Mouse (Mus musculus) stomach, embryonic 14.5 days (tissue): ENCODE data around the gene Plekhg3. TPM values are rescaled to one million over a fixed set of nuclear protein-coding genes. Genes with fewer than 3 reads are reported as not detected.
A peak's percentile ranks its signal among the peaks of the same experiment; 100 is the strongest.

Experiments
- ATAC-seq: fragments of 200-750 bp; cut with Nextera tagmentation; 2 replicates; pipeline ENCODE4 v1.8.0; 2017; ENCODE audit warnings: low read depth, moderate TSS enrichment; ENCODE audit not compliant: insufficient number of reproducible peaks, insufficient read depth, low FRiP score
- H3K27ac ChIP-seq: fragments of 300-500 bp; sonication (generic); 2 replicates; pipeline ENCODE4 v1.5.1; 2014; ENCODE audit warnings: mild to moderate bottlenecking, low read length, moderate library complexity, mixed read lengths
- H3K27me3 ChIP-seq: fragments of 300-500 bp; sonication (generic); 2 replicates; pipeline ENCODE4 v1.6.1; 2014; ENCODE audit warnings: low read length, control low read depth, mixed read lengths; ENCODE audit not compliant: control insufficient read depth, insufficient read depth
- H3K36me3 ChIP-seq: fragments of 300-500 bp; sonication (generic); 2 replicates; pipeline ENCODE4 v1.6.1; 2014; ENCODE audit warnings: mild to moderate bottlenecking, control low read depth, low read length, moderate library complexity, mixed read lengths; ENCODE audit not compliant: control insufficient read depth, insufficient read depth
- H3K4me1 ChIP-seq: fragments of 300-500 bp; sonication (generic); 2 replicates; pipeline ENCODE4 v1.6.1; 2014; ENCODE audit warnings: low read length, control low read depth, mixed read lengths; ENCODE audit not compliant: control insufficient read depth, insufficient read depth
- H3K4me2 ChIP-seq: fragments of 300-500 bp; sonication (generic); replicated peaks from 2 replicates; pipeline ENCODE4 v1.6.1; 2014; ENCODE audit warnings: low read depth, low read length, control low read depth
- H3K4me3 ChIP-seq: fragments of 300-500 bp; sonication (generic); 2 replicates; pipeline ENCODE4 v1.5.1; 2014; ENCODE audit warnings: low read depth, low read length, control low read depth
- H3K9ac ChIP-seq: fragments of 300-500 bp; sonication (generic); replicated peaks from 2 replicates; pipeline ENCODE4 v1.6.1; 2014; ENCODE audit warnings: low read depth, mild to moderate bottlenecking, control low read depth, low read length, moderate library complexity, mixed read lengths
- H3K9me3 ChIP-seq: fragments of 300-500 bp; sonication (generic); 2 replicates; pipeline ENCODE4 v1.6.1; 2016; ENCODE audit warnings: low read depth, low read length, control low read depth; ENCODE audit not compliant: control insufficient read depth
- WGBS: fragments of 180-500 bp; shearing (Covaris S2); extraction: QIAGEN DNeasy Blood & Tissue Kit; methylation state at CpG from one replicate; pipeline ENCODE4 v1.1.7; 2014; 5-methylcytosine and 5-hydroxymethylcytosine counted together
- microRNA-seq: library from miRNA; unstranded; fragments of <30 nt; microRNA quantifications from one replicate; pipeline ENCODE4, GENCODE M21; 2016
- polyA plus RNA-seq: library from polyadenylated mRNA; unstranded; fragments of >200 nt; fragmentation: Nextera tagmentation; extraction: Ambion mirVana; gene quantifications from 2 replicates; pipeline ENCODE4 v1.2.1, GENCODE M21; 2014

Gene Plekhg3
- polyA plus RNA-seq, 1 experiment from 2014 or later: 13.8 TPM

DNA sequence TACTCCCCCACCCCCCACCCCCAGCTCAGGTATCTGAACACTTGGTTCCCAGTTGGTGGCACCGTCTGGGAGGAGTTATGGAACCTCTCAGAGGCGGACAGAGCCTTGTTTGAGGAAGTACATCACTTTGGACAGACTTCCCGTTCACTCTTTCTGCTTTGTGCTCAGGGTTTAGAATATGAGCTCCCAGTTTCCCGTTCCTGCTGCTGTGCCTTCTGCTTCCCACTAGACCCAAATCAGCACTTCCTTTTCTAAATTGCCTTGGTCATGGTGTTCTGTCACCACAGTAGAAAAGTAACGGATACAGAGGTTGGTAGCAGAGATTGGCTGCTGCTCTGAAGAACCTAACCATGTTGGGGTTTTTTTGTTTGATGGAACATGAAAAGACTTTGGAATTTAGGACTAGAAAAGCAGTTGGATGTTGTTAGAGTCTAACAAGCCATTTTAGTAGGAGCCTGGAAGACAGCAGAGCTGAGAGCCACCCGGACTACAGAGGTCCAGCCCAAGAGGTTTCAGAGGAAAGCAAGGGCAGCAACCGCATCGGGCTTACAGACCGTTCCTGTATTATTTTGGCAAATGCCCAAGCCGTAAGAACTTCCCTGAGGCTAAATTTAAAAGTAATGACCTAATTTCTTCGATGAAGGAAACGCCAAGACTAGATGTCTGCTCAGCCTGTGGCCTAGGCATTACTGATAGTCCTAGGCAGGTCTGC, 84.3 kb downstream of the Plekhg3 start:
- WGBS: 59% methylated on average over 12 of the region's 12 CpGs
- no peak overlapping the region for H3K27ac ChIP-seq

DNA sequence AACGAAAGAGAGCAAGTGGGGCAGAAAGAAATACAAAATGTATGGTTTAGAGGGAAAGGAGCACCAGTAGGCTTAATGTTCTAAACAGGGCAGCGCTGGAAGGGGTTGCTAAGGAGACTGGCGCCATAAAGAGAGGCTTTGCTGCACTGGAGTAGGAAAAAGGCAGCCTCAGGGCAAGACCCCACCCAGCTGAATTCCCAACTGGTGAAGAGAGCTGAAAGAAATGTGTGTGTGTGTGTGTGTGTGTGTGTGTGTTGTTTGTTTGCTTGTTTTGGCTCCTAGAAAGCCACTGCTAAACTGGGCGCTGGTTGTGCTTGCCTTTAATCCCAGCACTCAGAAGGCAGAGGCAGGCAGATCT, 84.9 kb downstream of the Plekhg3 start:
- H3K4me2 ChIP-seq: no peak overlapping the region
- no peaks in the 10 kb centered on the region for H3K4me1 ChIP-seq
- H3K9ac ChIP-seq: no peak overlapping the region
- H3K36me3 ChIP-seq: no peaks in the 10 kb centered on the region
- no peak overlapping the region for H3K27ac ChIP-seq
- no peaks in the 10 kb centered on the region for H3K27me3 ChIP-seq
- 70% methylated on average over 4 of the region's 4 CpGs for WGBS
- no peaks in the 10 kb centered on the region for H3K9me3 ChIP-seq
- ATAC-seq: no peak
- no peak overlapping the region for H3K4me3 ChIP-seq

More for the DNA sequence above, 84.3 kb downstream of the Plekhg3 start:
- no peaks in the 10 kb centered on the region for H3K4me1 ChIP-seq
- no peaks in the 10 kb centered on the region for H3K36me3 ChIP-seq
- H3K4me3 ChIP-seq: no peak overlapping the region
- H3K4me2 ChIP-seq: no peak overlapping the region
- no peak overlapping the region for H3K9ac ChIP-seq
- H3K27me3 ChIP-seq: no peaks in the 10 kb centered on the region
- no peaks in the 10 kb centered on the region for H3K9me3 ChIP-seq
- no peak for ATAC-seq

DNA sequence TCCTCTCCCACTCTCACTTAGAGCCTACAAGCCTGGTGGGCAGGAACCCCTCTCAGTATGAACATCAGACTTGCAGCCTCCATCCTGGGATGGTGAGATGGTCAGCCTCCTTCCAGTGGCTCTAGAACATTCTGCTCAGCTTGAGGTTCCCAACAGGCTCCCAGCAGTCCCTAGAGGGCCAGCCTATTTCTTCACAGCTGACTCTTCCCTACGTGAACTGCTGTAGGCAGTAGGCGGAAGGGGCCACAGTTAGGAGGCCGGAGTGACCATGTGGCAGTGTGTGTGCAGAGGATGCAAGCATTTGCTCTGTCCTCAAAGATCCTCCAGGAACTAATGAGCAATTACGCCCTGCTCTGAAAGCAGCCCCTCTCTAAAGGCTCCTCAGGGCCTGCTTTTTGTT, 87.5 kb downstream of the Plekhg3 start:
- no peak overlapping the region for H3K4me2 ChIP-seq
- H3K9ac ChIP-seq: no peak overlapping the region
- no peak overlapping the region for H3K4me3 ChIP-seq
- H3K36me3 ChIP-seq: no peaks in the 10 kb centered on the region
- no peak for ATAC-seq
- H3K27me3 ChIP-seq: no peaks in the 10 kb centered on the region
- WGBS: 65% methylated on average over 4 of the region's 4 CpGs
- no peaks in the 10 kb centered on the region for H3K4me1 ChIP-seq
- H3K9me3 ChIP-seq: no peaks in the 10 kb centered on the region
- H3K27ac ChIP-seq: no peak overlapping the region

DNA sequence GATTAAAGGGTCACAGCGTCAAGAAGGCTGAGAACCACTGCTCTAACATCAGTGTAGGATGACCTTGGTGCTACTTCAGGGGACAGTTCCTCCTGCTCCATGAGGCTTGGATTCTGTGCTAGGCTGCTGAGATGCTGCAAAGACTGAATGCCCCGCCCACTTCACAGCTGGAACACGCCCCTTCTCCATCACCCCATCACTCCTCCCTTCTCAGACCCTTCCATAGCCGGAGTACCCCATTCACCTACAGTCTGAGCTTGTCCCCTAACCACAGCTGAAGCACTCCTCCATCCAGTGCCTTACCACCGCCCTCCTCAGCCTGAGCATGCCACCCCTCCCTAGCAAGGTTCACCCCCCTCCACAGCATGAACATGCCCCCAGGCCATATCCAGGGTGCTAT, 89.2 kb downstream of the Plekhg3 start:
- Histone ChIP-seq H3K4me1 (no peaks in the 10 kb centered on the region), H3K36me3 (no peaks in the 10 kb centered on the region), H3K4me2 (no peak overlapping the region), H3K9ac (no peak overlapping the region), H3K9me3 (no peaks in the 10 kb centered on the region), H3K27ac (no peak overlapping the region), H3K27me3 (no peaks in the 10 kb centered on the region), H3K4me3 (no peak overlapping the region)
- ATAC-seq: 0 out of 2 replicates have a peak, but pooled peaks have one; percentile 33
- WGBS: 52% methylated on average over 5 of the region's 5 CpGs

DNA sequence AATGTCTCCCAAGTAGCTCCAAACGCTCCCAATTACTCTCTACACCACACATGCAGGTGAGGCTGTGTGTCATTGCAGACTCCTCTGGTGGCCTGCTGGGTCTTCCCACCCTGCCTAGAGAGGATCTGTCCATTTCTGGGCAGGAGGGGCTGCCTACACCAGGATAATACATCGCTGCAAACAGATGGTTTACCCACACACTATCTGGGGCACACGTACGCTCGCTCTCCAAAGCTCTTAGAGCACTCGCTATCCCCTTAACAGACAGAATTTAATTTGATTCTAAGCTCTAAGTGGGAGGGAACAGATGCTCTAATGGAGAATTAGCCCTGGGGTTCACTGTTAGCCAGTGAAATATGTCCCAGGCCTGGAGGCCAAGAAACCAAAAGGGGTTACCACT, 92.7 kb downstream of the Plekhg3 start:
- 63% methylated on average over 6 of the region's 6 CpGs for WGBS
- no peak overlapping the region for H3K9ac ChIP-seq
- no peak for ATAC-seq

More for the DNA sequence above, 92.7 kb downstream of the Plekhg3 start:
- no peaks in the 10 kb centered on the region for H3K9me3 ChIP-seq
- H3K36me3 ChIP-seq: no peaks in the 10 kb centered on the region
- H3K27ac ChIP-seq: no peak overlapping the region
- no peaks in the 10 kb centered on the region for H3K27me3 ChIP-seq
- no peak overlapping the region for H3K4me3 ChIP-seq
- no peaks in the 10 kb centered on the region for H3K4me1 ChIP-seq
- no peak overlapping the region for H3K4me2 ChIP-seq

Small RNA genes within 50 kb of the gene (microRNA-seq; reads per million reads assigned to microRNA genes)
- gene Mir5135: not detected

Other genes starting within 250 kb of the Plekhg3 start
- 7.2 and 7.5 TPM in 2 replicates for gene Akap5, start 206.0 kb upstream of the Plekhg3 start, polyA plus RNA-seq
- gene Zbtb25, start 161.3 kb upstream of the Plekhg3 start, polyA plus RNA-seq: 17.5 and 18.9 TPM in 2 replicates
- 11.8 and 12.1 TPM in 2 replicates for gene Zbtb1, start 160.6 kb upstream of the Plekhg3 start, polyA plus RNA-seq
- 9.5 and 9.9 TPM in 2 replicates for gene Hspa2, start 126.7 kb upstream of the Plekhg3 start, polyA plus RNA-seq
- 3.2 and 4.0 TPM in 2 replicates for gene Ppp1r36, start 113.4 kb upstream of the Plekhg3 start, polyA plus RNA-seq
- 1.5 and 1.6 TPM in 2 replicates for gene Sptb, start 179.7 kb downstream of the Plekhg3 start, polyA plus RNA-seq
- gene Churc1, start 234.6 kb downstream of the Plekhg3 start, polyA plus RNA-seq: 145 and 165 TPM in 2 replicates
- gene Fntb, start 234.7 kb downstream of the Plekhg3 start, polyA plus RNA-seq: 42.8 and 44.8 TPM in 2 replicates